Mouse (Mus musculus): ENCODE results near the gene Lexm. TPM values are rescaled to one million over a fixed set of nuclear protein-coding genes. Genes with fewer than 3 reads are reported as not detected.

The Lexm gene
- polyA plus RNA-seq, 1 experiment from 2014 or later, result not detected

DNA sequence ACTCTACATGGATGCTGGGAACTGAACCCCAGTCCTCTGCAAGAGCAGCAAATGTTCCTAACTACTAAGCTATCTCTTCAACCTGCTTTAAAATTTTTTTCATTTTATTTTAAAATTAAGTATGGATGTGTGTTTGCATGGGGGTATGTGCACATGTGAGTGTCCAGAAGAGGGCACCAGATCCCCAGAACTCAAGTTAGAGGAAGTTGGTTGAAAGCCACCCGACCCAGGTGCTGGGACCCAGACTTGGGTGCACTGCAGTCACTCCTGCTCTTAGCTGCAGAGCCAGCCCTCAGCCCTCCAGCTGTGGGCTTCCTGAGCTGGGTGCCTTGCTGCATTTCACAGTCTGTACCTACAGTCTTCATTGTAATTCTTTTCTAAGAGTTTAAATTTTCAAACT is 17.6 kb downstream of the Lexm start:
- Histone ChIP-seq H3K4me2 (ENCODE audit: low read depth, low read length) (no peak overlapping the region), H3K4me3 (ENCODE audit: low read length) (no peak overlapping the region)
- no peak for ATAC-seq

DNA sequence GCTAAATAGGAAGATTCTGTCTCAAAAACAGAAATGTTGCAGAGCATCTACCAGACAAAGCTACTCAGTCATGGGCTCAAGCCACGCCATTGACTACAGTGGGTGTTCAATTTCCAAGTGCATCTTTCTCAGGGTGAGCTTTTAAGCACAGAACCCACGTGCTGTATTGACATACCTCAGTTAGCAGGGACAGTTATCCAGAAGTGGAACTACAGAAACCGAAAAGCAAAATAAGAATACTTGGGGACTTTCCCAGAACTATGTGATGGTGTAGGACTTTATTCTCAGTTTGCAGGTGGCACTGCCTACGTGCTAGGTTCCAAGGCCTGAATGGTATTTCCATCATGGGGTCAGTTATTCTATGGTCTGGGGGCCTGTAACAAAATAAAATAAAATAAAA is 19.3 kb downstream of the Lexm start:
- WGBS, result 86% methylated on average over 4 of the region's 4 CpGs
- Histone ChIP-seq H3K4me3 (ENCODE audit: low read length) (no peak overlapping the region), H3K4me2 (ENCODE audit: low read depth, low read length) (no peak overlapping the region), H3K27me3 (replicated peaks; ENCODE audit: control insufficient read depth, insufficient read depth, low read length) (no peaks in the 10 kb centered on the region), H3K4me1 (ENCODE audit: control insufficient read depth, insufficient read depth, low read length) (no peaks in the 10 kb centered on the region), H3K9me3 (ENCODE audit: control insufficient read depth, low read length) (peaks cover 3% of the 10 kb centered on the region; the same call in 1 of the 2 replicates), H3K27ac (ENCODE audit: low read length) (no peak overlapping the region), H3K36me3 (ENCODE audit: control insufficient read depth, insufficient read depth, low read length) (no peaks in the 10 kb centered on the region), H3K9ac (ENCODE audit: low read depth, low read length) (no peak overlapping the region)
- ATAC-seq, result no peak

More for the DNA sequence above, 17.6 kb downstream of the Lexm start:
- H3K4me1 ChIP-seq (ENCODE audit: control insufficient read depth, insufficient read depth, low read length), result no peaks in the 10 kb centered on the region
- H3K27ac ChIP-seq (ENCODE audit: low read length), result no peak overlapping the region
- no peaks in the 10 kb centered on the region for H3K36me3 ChIP-seq (ENCODE audit: control insufficient read depth, insufficient read depth, low read length)
- no peaks in the 10 kb centered on the region for H3K27me3 ChIP-seq (replicated peaks; ENCODE audit: control insufficient read depth, insufficient read depth, low read length)
- H3K9me3 ChIP-seq (ENCODE audit: control insufficient read depth, low read length), result peaks cover 3% of the 10 kb centered on the region; the same call in 1 of the 2 replicates
- WGBS, result 52% methylated on average over 1 of the region's 1 CpGs
- H3K9ac ChIP-seq (ENCODE audit: low read depth, low read length), result no peak overlapping the region

DNA sequence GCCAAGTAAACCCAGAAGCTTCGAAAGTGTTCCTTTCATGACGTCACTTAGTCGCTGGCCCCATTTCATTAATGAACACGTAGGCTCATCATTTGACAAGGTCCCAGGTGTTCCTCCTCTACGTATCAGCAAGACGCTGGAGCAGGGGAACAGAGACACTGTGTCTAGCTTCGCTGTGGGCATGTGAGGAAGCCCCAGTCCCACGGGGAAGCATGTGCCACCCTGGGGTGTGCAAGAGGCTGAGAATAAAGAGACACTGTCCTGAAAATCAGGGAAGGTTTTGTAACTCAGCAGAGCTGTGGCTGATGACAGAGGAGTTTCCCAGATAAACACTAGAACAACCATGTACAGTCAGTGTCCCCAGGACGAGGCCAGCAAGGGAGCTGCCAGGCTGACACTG is 20.0 kb downstream of the Lexm start:
- ATAC-seq, result no peak
- Histone ChIP-seq H3K36me3 (ENCODE audit: control insufficient read depth, insufficient read depth, low read length) (no peaks in the 10 kb centered on the region), H3K4me2 (ENCODE audit: low read depth, low read length) (no peak overlapping the region), H3K9me3 (ENCODE audit: control insufficient read depth, low read length) (peaks cover 3% of the 10 kb centered on the region; the same call in 1 of the 2 replicates), H3K27ac (ENCODE audit: low read length) (no peak overlapping the region), H3K9ac (ENCODE audit: low read depth, low read length) (no peak overlapping the region), H3K4me3 (ENCODE audit: low read length) (no peak overlapping the region), H3K4me1 (ENCODE audit: control insufficient read depth, insufficient read depth, low read length) (no peaks in the 10 kb centered on the region), H3K27me3 (replicated peaks; ENCODE audit: control insufficient read depth, insufficient read depth, low read length) (no peaks in the 10 kb centered on the region)
- 78% methylated on average over 9 of the region's 9 CpGs for WGBS

DNA sequence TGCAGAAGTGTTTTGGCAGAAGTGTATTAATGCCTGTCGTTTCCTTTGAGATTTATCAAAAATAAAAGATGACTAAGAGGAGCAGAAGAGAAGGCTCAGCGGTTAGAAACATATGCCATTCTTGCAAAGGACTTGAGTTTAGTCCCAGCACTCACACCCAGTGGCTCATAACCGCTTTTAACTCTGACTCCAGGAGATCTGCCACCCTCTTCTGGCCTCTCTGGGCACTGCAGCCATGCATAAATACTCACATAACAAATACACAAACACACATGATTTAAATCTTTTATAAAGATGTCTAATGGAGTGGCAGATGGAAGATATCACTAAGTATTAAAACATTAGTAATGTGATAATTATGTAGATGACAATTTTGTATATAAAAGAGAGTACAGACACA is 20.8 kb downstream of the Lexm start:
- no peak for ATAC-seq
- H3K4me1 ChIP-seq (ENCODE audit: control insufficient read depth, insufficient read depth, low read length), result no peaks in the 10 kb centered on the region
- WGBS, result 60% methylated on average over 3 of the region's 3 CpGs
- H3K9ac ChIP-seq (ENCODE audit: low read depth, low read length), result no peak overlapping the region
- peaks cover 3% of the 10 kb centered on the region; the same call in 1 of the 2 replicates for H3K9me3 ChIP-seq (ENCODE audit: control insufficient read depth, low read length)
- H3K27me3 ChIP-seq (replicated peaks; ENCODE audit: control insufficient read depth, insufficient read depth, low read length), result no peaks in the 10 kb centered on the region
- H3K4me3 ChIP-seq (ENCODE audit: low read length), result no peak overlapping the region
- no peak overlapping the region for H3K27ac ChIP-seq (ENCODE audit: low read length)
- no peak overlapping the region for H3K4me2 ChIP-seq (ENCODE audit: low read depth, low read length)
- no peaks in the 10 kb centered on the region for H3K36me3 ChIP-seq (ENCODE audit: control insufficient read depth, insufficient read depth, low read length)

DNA sequence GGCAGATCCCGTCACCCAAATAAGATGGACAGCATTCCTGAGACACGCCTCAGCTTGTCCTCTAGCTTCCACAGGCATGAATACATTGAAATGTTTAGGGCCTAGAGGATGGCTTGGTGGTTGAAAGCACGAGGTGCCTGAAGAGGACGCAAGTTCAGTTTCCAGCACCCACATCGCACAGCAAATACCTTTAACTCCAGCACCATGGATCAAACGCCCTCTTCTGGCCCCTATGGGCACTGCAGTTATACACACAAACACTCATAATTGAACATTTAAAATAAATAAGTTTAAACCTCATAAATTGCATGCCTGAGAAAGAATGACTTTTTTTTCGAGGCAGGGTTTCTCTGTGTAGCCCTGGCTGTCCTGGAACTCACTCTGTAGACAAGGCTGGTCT is 23.4 kb downstream of the Lexm start:
- ATAC-seq, result no peak
- H3K4me2 ChIP-seq (ENCODE audit: low read depth, low read length), result no peak overlapping the region
- no peaks in the 10 kb centered on the region for H3K4me1 ChIP-seq (ENCODE audit: control insufficient read depth, insufficient read depth, low read length)
- no peaks in the 10 kb centered on the region for H3K27me3 ChIP-seq (replicated peaks; ENCODE audit: control insufficient read depth, insufficient read depth, low read length)
- no peak overlapping the region for H3K9ac ChIP-seq (ENCODE audit: low read depth, low read length)
- no peak overlapping the region for H3K4me3 ChIP-seq (ENCODE audit: low read length)
- peaks cover 3% of the 10 kb centered on the region; the same call in 1 of the 2 replicates for H3K9me3 ChIP-seq (ENCODE audit: control insufficient read depth, low read length)
- no peak overlapping the region for H3K27ac ChIP-seq (ENCODE audit: low read length)
- 65% methylated on average over 7 of the region's 7 CpGs for WGBS
- peaks cover 1% of the 10 kb centered on the region; the same call in 1 of the 2 replicates for H3K36me3 ChIP-seq (ENCODE audit: control insufficient read depth, insufficient read depth, low read length)

DNA sequence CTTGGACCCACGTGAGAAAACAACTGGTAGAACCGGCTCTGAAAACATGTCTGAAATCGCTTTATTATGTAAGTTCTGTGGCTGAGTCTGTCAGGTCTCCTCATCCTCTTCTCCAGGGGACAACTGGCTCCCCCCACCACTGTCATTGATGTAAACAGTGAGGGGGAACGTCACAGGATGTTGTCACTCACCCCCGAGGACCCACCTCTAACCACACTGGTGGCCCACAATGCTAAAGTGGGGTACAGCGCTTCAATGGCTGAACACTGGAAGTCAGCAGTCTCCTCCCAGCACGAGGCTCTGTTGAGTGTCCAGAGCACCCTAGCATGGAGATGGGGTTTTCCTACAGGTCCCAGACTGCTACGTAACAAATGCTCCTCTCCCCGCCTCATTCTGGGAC is 26.2 kb downstream of the Lexm start:
- H3K9me3 ChIP-seq (ENCODE audit: control insufficient read depth, low read length), result no peaks in the 10 kb centered on the region
- WGBS, result 81% methylated on average over 9 of the region's 9 CpGs
- no peak overlapping the region for H3K9ac ChIP-seq (ENCODE audit: low read depth, low read length)
- H3K36me3 ChIP-seq (ENCODE audit: control insufficient read depth, insufficient read depth, low read length), result peaks cover 22% of the 10 kb centered on the region
- H3K27ac ChIP-seq (ENCODE audit: low read length), result no peak overlapping the region
- no peaks in the 10 kb centered on the region for H3K27me3 ChIP-seq (replicated peaks; ENCODE audit: control insufficient read depth, insufficient read depth, low read length)
- ATAC-seq, result no peak
- H3K4me3 ChIP-seq (ENCODE audit: low read length), result no peak overlapping the region
- H3K4me2 ChIP-seq (ENCODE audit: low read depth, low read length), result no peak overlapping the region
- H3K4me1 ChIP-seq (ENCODE audit: control insufficient read depth, insufficient read depth, low read length), result no peaks in the 10 kb centered on the region

DNA sequence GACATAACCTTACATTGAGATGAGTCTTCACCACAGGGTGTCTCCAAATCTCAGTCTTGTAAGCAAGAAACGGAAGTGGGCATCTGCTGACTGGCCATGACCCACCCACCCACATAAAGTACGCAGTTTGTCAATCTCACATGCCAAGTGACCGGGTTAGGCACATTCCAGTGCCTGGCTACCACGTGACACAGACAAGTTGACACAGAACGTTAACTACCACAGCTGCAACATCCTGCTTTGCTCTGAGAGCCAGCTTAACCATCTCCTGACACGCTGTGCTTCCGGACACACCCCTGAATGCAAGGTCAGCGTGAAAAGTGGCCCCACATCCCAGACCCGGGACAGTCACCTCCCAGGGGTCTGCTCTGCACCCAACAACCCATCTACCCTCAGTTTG is 26.9 kb downstream of the Lexm start:
- Histone ChIP-seq H3K36me3 (ENCODE audit: control insufficient read depth, insufficient read depth, low read length) (peaks cover 28% of the 10 kb centered on the region), H3K4me1 (ENCODE audit: control insufficient read depth, insufficient read depth, low read length) (no peaks in the 10 kb centered on the region)
- WGBS, result 63% methylated on average over 9 of the region's 9 CpGs

DNA sequence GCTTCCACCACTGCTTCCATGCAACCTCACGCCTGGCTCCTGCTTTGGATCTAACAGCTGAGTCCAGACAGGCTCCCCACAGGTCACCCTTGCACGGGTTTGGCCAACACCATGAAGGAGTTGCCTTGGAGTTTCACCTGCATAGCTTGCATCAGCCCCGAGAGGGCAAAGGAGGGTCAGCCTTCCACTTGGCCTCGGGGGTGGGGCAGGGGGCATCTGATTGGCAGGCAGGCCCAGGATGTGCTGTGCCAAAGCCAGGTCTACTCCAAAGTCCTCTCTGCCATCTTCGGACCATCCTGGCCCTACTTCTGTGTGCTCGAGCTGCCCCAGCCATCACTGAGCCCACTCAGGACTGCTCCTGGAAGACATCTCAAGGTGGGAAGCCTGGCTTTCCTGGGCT is 30.0 kb downstream of the Lexm start:
- H3K9ac ChIP-seq (ENCODE audit: low read depth, low read length), result no peak overlapping the region
- H3K9me3 ChIP-seq (ENCODE audit: control insufficient read depth, low read length), result no peaks in the 10 kb centered on the region
- no peaks in the 10 kb centered on the region for H3K27me3 ChIP-seq (replicated peaks; ENCODE audit: control insufficient read depth, insufficient read depth, low read length)
- no peak overlapping the region for H3K4me2 ChIP-seq (ENCODE audit: low read depth, low read length)
- H3K4me3 ChIP-seq (ENCODE audit: low read length), result no peak overlapping the region
- H3K4me1 ChIP-seq (ENCODE audit: control insufficient read depth, insufficient read depth, low read length), result peaks cover 6% of the 10 kb centered on the region; the same call in 1 of the 2 replicates
- WGBS, result 91% methylated on average over 6 of the region's 6 CpGs
- no peak overlapping the region for H3K27ac ChIP-seq (ENCODE audit: low read length)
- peaks cover 36% of the 10 kb centered on the region for H3K36me3 ChIP-seq (ENCODE audit: control insufficient read depth, insufficient read depth, low read length)
- no peak for ATAC-seq

More for the DNA sequence above, 26.9 kb downstream of the Lexm start:
- Histone ChIP-seq H3K4me3 (ENCODE audit: low read length) (no peak overlapping the region), H3K4me2 (ENCODE audit: low read depth, low read length) (no peak overlapping the region), H3K27me3 (replicated peaks; ENCODE audit: control insufficient read depth, insufficient read depth, low read length) (no peaks in the 10 kb centered on the region), H3K9me3 (ENCODE audit: control insufficient read depth, low read length) (no peaks in the 10 kb centered on the region), H3K27ac (ENCODE audit: low read length) (no peak overlapping the region), H3K9ac (ENCODE audit: low read depth, low read length) (no peak overlapping the region)
- ATAC-seq, result no peak

DNA sequence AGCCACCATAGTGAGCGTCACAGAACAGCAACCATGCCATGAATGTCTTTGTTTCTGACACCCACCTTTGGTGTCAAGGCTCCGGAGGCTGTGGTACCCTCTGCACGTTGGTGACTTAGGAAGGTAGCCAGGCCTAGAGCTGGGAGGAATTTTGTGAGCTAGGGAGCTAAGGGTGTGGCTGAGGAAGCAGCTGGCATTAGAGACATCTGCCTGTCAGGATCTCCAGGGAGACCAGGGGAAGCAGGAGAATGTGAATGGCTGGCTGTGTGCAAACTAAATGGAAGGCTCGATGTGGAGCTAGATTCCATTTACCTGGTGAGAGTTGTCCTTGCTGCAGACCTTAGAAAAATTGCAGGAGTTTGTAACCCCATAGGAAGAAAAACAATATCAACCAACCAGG is 32.4 kb downstream of the Lexm start:
- 80% methylated on average over 4 of the region's 4 CpGs for WGBS
- peaks cover 17% of the 10 kb centered on the region for H3K4me1 ChIP-seq (ENCODE audit: control insufficient read depth, insufficient read depth, low read length)
- no peak overlapping the region for H3K4me3 ChIP-seq (ENCODE audit: low read length)
- ATAC-seq, result no peak
- no peak overlapping the region for H3K27ac ChIP-seq (ENCODE audit: low read length)
- H3K36me3 ChIP-seq (ENCODE audit: control insufficient read depth, insufficient read depth, low read length), result peaks cover 42% of the 10 kb centered on the region
- H3K9ac ChIP-seq (ENCODE audit: low read depth, low read length), result no peak overlapping the region
- no peak overlapping the region for H3K4me2 ChIP-seq (ENCODE audit: low read depth, low read length)
- no peaks in the 10 kb centered on the region for H3K27me3 ChIP-seq (replicated peaks; ENCODE audit: control insufficient read depth, insufficient read depth, low read length)
- no peaks in the 10 kb centered on the region for H3K9me3 ChIP-seq (ENCODE audit: control insufficient read depth, low read length)
